Mouse (Mus musculus) C2C12 (cell line): Measurements from ENCODE around the gene Hist1h3a.

Experiments
- CTCF ChIP-seq: IDR thresholded peaks from one replicate; pipeline ENCODE4 v1.5.1; 2011; ENCODE audit not compliant: control insufficient read depth, insufficient read depth, insufficient read length
- USF1 ChIP-seq: IDR thresholded peaks from one replicate; pipeline ENCODE4 v1.6.1; 2011; ENCODE audit warnings: low read depth, mild to moderate bottlenecking, control low read depth, moderate library complexity

- TF ChIP-seq CTCF (no peak), USF1 (no peak)
Observed at GRCm38 (mm10) chr13:23747081-23747891, 14.9 kb downstream of the Hist1h3a start.
